Mouse (Mus musculus) c-Kit-positive CD71-positive TER-119-positive erythroid progenitor cells, embryonic 14.5 days (primary cell): ENCODE data around the gene E130208F15Rik.

Experiments used
- DNase-seq: peaks from one replicate; pipeline ENCODE4 v3.0.0-alpha.2; 2013; ENCODE audit warnings: low spot score

The E130208F15Rik gene

GRCm38 (mm10) chr7:30335688-30336087, 14.1 kb downstream of the E130208F15Rik start:
- no peak for DNase-seq

- DNase-seq: peak; percentile 64
Observed at GRCm38 (mm10) chr7:30336384-30336783, 14.8 kb downstream of the E130208F15Rik start.

- no peak for DNase-seq
Observed at GRCm38 (mm10) chr7:30339432-30340109, 18.0 kb downstream of the E130208F15Rik start.

DNA sequence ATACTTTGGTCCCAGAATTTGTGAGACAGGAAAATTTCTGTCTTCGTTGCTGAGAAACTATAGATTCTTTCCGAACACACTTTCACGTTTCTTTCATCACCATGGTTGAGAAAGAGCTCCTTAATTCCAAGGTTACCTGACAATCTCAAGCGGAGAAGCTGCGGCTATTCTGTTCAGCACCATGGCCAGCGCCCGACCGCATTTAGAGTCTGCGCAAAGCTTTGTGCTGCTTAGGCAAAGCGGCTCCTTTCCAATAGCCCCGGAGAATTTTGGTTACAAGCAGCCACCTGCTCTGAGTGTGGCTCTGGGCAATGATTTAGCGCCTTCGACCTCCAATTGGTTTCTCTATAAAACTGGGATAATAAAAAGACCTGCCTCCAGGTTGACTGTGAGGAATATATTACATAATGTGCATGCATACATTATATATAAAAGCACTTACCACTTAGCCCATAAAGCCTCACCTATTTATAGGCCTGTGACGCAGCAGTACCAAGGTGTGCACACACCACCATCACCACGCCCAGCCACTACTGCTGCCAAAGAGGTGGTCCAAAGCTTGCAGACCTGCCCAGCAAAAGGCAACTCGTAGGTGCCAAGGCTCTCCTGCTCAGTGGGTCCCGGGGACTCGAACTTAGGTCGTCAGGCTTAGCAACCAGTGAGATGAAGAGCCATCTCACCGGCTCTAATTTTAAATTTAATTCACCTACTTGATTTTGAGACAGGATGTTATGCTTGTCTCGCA, 25.3 kb downstream of the E130208F15Rik start:
- DNase-seq: peak; percentile 47

GRCm38 (mm10) chr7:30347828-30348227, 26.3 kb downstream of the E130208F15Rik start:
- DNase-seq: peak; percentile 41

DNA sequence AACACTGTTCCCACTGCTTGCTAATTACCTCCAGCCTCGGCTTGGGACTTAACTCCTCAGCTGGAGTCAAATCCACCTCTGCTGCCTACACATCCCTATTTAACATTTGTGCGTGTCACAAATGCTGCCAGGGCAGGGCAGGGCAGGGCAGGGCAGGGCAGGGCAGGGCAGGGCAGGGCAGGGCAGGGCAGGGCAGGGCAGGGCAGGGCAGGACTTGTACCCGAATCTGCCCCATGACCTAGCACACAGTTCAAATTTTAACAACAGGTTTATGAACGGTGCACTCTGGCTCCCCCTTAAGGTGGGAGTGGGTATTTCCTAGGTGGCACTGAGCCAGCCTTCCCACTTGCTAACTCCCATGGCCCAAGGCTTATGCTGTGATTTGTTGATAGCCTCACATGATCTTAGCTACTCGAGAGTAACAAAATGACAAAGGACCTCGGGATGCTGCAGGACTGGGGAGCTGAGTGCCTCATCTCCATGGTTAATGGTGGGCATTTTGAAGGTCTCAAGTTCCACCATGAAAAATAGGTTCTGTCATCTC, 31.8 kb downstream of the E130208F15Rik start:
- DNase-seq: peak; percentile 49

DNA sequence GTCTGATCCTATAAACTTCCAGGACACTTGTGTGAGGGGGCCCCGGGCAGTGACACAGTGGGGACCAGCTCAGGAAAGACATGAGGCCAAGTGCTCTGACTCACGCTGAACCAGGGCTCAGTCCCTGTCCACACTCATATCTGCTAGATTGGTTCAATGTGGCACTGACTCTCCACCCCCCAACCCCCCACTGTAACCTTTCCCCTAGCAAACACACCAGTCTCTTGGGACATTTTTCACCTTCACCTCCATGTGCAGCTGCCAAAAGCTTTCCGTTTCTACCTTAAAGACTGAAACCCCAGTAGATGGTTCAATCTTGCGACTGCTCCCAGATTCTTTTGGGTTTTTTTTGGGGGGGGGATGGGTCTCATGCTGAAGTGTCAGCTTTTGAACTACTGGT, 32.5 kb downstream of the E130208F15Rik start:
- no peak for DNase-seq

DNA sequence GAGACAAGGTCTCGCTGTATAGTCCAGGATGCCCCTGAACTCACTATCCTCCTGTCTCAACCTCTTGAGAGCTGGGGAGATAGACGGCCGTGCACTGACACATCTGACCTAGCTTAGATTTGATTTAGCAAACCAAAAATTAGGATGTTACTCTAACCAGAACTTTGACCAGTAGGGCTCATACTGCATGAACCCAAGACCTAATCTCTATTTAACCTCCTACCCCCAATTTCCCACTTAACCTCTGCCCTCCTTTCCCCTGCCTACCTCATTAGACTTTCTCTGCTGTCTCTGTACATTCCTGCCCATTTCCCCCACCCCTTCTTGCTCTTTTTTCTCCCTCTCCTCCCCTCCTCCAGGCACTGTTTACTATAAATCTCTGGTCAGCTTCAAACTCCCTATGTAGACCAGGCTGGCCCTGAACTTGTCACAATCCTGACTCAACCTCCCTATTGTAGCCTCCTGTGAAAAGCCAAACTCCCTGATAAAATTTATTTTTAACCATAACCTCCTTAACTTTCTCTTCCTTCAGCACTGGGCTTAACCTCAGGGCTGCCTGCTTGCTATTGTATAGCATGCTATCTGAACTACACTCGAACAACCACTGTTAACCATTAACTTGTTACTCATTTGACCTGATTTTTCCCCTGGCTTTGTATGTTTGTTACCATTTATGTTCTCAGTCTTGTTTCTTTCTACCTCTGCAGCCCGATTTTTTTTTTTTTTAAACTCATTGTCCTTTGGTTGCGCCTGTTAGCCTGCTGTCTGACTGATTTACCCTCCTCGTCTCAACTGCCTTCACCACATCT, 37.0 kb downstream of the E130208F15Rik start:
- no peak for DNase-seq

DNA sequence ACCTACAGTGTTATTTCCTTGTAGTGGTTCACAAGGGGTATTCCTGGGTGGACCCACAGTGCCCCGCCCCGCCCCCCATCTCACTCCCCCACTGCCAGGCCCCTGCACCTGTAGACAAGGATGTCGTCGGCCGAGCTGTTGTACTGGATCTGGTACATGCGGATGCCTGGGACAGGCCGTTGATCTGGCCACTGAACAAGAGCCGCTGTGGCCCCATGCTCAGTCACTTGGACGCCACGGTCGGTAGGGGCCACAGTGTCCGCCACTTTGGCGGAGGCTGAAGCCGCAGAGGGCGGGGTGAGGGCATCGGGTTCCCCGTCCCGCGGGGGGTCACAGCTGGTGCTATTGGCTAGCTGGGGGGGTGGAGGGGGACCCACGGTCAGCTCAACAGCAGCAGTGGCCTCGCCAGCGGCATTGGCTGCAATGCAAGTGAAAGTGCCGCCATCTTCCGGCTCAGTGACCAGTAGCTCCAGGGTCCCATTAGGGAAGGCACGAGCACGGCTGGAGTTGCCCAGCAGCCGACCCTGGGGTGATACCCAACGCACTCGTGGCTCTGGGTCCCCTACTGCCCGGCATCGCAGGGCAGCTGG, 37.8 kb downstream of the E130208F15Rik start:
- DNase-seq: no peak

DNA sequence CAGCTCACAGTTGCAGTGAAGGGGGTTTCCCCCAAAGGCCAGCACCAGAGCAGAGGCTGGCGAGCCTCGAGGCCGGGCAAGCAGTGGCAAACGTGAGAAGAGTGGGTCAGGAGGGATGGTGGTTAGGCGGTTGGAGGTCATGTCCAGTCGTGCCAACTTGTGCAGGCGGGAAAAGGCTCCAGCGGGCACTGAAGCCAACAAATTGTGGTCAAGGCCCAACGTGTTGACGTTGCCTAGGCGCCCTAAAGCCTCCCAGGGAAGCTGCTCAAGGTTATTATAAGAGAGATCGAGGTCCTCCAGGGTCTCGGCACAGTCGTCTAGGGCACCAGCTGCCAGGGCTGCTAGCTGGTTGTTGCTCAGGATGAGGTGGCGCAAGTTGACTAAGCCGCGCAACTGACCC, 38.5 kb downstream of the E130208F15Rik start:
- no peak for DNase-seq

DNA sequence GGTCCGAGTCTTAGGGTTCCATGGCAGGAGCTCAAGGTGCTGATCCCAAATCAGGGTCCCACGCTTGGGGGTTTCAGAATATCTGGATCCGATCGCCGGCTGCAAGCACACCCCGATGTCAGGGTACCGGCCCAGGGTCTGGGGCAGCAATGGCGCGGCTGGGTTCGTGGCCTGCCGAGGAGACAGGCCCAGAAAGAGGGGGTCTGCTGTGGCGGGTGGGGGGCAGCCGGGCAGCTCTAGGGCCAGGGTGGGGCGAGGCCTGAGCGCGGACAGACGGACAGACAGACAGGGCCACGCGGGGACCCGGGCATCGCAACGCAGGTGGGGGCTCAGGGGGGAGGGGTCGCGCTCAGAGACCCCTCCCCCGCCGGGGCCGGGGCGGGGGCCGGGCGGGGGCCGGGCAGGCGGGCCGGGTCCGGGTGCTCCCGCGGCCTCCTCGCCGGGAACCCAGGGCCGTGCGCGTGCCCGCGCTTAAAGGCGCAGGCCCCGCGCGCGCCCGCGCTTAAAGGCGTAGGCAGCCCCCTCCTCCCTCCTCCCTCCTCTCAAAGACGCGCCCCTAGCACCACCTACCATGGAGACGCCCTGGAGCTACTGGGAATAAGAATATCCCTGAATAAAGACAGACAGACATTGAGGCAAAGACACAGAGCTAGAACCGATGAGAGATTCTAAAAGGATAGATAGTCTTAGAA, 41.3 kb downstream of the E130208F15Rik start, which contains the start of gene Lrfn3:
Gene Lrfn3 (minus strand): TSS at position 121 of the 692 bp plus-strand sequence.
- DNase-seq: no peak

DNA sequence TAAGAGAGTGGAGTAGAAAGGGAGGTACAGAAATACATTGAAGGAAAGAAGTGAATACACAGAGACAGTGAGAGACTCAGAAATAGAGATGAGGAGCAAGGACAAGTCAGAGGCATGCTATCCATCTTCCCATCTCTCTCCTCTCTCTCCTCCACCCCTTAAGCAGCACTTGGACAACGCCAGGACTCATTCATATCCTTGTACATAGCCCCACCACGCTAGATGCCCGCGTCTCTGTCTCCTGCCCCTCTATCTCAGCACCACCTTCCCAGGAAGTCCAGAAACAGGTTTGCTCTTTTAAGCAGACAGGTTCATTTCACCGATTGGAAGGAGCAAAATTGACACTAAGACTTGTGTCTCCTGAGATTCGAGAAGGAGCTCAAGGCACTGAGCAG, 41.8 kb downstream of the E130208F15Rik start:
- no peak for DNase-seq

- DNase-seq: no peak
Observed at GRCm38 (mm10) chr7:30367466-30367865, 45.9 kb downstream of the E130208F15Rik start.
